Mouse (Mus musculus) frontal cortex, postnatal 25 days (tissue): ENCODE measurements around the gene Gm3604.
"Not testable (repeated sequence)": the region's sequence is repeated elsewhere in the genome, so short reads cannot be mapped to it uniquely, and the experiment has no call there.

Experiments
- DNase-seq, 2 experiments: peaks; one replicate each; pipeline ENCODE4 v3.0.0; 2022; ENCODE audit warnings: low spot score in 2 of 2

Gm3604 gene

GRCm38 (mm10) chr13:62382952-62383351, at the start of gene Gm3604:
Gm3604 (minus strand) TSS chr13:62383177.
- DNase-seq = peak in 1 of 2 experiments; percentile 4

- not testable (repeated sequence) for DNase-seq
Observed at GRCm38 (mm10) chr13:62399206-62399605, 16.2 kb upstream of the Gm3604 start.

GRCm38 (mm10) chr13:62390076-62390620, 7.2 kb upstream of the Gm3604 start:
- DNase-seq = not testable (repeated sequence)

- no peak for DNase-seq
Observed at GRCm38 (mm10) chr13:62331786-62332185, 51.2 kb downstream of the Gm3604 start.

GRCm38 (mm10) chr13:62331381-62331780, 51.6 kb downstream of the Gm3604 start:
- DNase-seq = no peak
